Mouse (Mus musculus) heart, adult 2 months (tissue): ENCODE measurements around the gene Cxcr5. TPM values are rescaled to one million over a fixed set of nuclear protein-coding genes. Genes with fewer than 3 reads are reported as not detected.
A peak's percentile ranks its signal among the peaks of the same experiment; 100 is the strongest.
"Not testable (repeated sequence)": the region's sequence is repeated elsewhere in the genome, so short reads cannot be mapped to it uniquely, and the experiment has no call there.

Experiments
- DNase-seq, 2 experiments: peaks; one replicate each; pipeline ENCODE4 v3.0.0; 2021
- H3K27ac ChIP-seq: fragments of 200-600 bp; 2 replicates; pipeline ENCODE4 v1.8.1; 2022
- H3K27me3 ChIP-seq: fragments of 200-500 bp; 2 replicates; pipeline ENCODE4 v1.6.1; 2012; ENCODE audit warnings: mild to moderate bottlenecking, low read length, inconsistent platforms, mixed read lengths; ENCODE audit not compliant: control insufficient read depth, insufficient read depth
- H3K36me3 ChIP-seq: fragments of 200-500 bp; 2 replicates; pipeline ENCODE4 v1.6.1; 2012; ENCODE audit warnings: low read length, inconsistent platforms; ENCODE audit not compliant: control insufficient read depth, insufficient read depth
- H3K4me1 ChIP-seq: fragments of 200-500 bp; 2 replicates; pipeline ENCODE4 v1.6.1; 2011; ENCODE audit warnings: low read length; ENCODE audit not compliant: control insufficient read depth, insufficient read depth
- H3K4me3 ChIP-seq: fragments of 200-600 bp; 2 replicates; pipeline ENCODE4 v1.8.1; 2022
- H3K79me2 ChIP-seq: fragments of 200-500 bp; replicated peaks from 2 replicates; pipeline ENCODE4 v1.6.1; 2012; ENCODE audit warnings: mild to moderate bottlenecking, inconsistent platforms, low read length, moderate library complexity, mixed read lengths; ENCODE audit not compliant: control insufficient read depth, insufficient read depth
- H3K9ac ChIP-seq: fragments of 200-500 bp; 2 replicates; pipeline ENCODE4 v1.6.1; 2012; ENCODE audit warnings: low read depth, mild to moderate bottlenecking, control low read depth, inconsistent platforms, low read length, mixed read lengths
- CTCF ChIP-seq: fragments of 200-600 bp; IDR thresholded peaks from 2 replicates; pipeline ENCODE4 v1.8.1; 2022; ENCODE audit warnings: antibody characterized with exemption, mild to moderate bottlenecking, moderate library complexity
- EP300 ChIP-seq: fragments of 200-500 bp; IDR thresholded peaks from 2 replicates; pipeline ENCODE4 v1.6.1; 2011; ENCODE audit warnings: low read depth, low read length, control low read depth; ENCODE audit not compliant: insufficient read depth
- POLR2A ChIP-seq: fragments of 200-500 bp; IDR thresholded peaks from 2 replicates; pipeline ENCODE4 v1.6.1; 2011; ENCODE audit warnings: mild to moderate bottlenecking, low read depth, low read length, control low read depth; ENCODE audit not compliant: insufficient read depth
- WGBS: fragments of 180-500 bp; shearing (Covaris S2); methylation state at CpG from one replicate; pipeline ENCODE4 v1.1.7; 2018; 5-methylcytosine and 5-hydroxymethylcytosine counted together
- intact Hi-C: fragments of 180-260 bp; cut with DNase I; formaldehyde crosslinking; loops from one replicate; pipeline ENCODE4 v1.15.1; 2025
- polyA plus RNA-seq: library from polyadenylated mRNA; depleted of rRNA; stranded (reverse); fragments of >200 nt; gene quantifications from 2 replicates; pipeline ENCODE4 v1.2.3, GENCODE M21; 2012
- total RNA-seq, 2 experiments: library from RNA; stranded (reverse); gene quantifications; 2 replicates each; pipeline ENCODE4 v1.2.3; 2021

Cxcr5 gene
- total and polyA plus RNA-seq, 3 experiments, result 0.41 to 1.7 (median 0.42) TPM

DNA sequence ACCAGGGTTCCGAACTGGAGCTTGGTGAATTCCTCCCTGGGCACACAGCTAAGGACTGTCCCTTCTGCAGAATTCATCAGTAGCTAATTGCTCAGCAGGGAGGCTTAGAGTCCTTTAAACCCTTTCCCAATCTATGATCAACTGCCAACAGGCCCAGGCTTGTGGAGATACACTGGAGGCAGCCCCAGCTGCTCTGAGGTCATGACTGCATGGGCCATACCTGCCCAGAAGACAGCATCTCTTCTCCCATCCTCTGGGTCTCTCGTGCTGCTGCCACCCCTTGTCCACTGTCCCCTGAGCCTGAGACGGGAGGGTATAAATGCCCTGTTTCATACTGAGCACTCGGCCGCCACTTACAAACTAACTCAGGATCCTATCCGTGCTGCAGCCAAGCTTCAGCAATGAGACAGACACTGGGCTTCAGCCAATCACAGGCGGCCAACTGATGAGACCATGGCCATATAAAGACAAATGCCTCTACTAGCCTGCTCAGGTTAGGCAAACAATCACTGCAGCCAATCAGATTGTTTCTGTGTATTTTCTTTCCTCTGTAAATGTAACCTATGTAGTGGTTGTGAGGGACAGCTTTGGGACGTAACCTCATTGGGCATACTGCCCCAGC is 25.1 kb upstream of the Cxcr5 start:
- H3K27me3 ChIP-seq, result no peaks in the 10 kb centered on the region
- no peak overlapping the region for H3K27ac ChIP-seq
- 81% methylated on average over 8 of the region's 8 CpGs for WGBS
- DNase-seq, result no peak
- no peak overlapping the region for H3K9ac ChIP-seq
- H3K79me2 ChIP-seq, result no peaks in the 10 kb centered on the region
- no peaks in the 10 kb centered on the region for H3K36me3 ChIP-seq
- H3K4me3 ChIP-seq, result no peak overlapping the region
- no peak for TF ChIP-seq EP300
- TF ChIP-seq POLR2A, result no peak
- no peak for TF ChIP-seq CTCF
- H3K4me1 ChIP-seq, result no peaks in the 10 kb centered on the region
- intact Hi-C loops, result no loop called here

DNA sequence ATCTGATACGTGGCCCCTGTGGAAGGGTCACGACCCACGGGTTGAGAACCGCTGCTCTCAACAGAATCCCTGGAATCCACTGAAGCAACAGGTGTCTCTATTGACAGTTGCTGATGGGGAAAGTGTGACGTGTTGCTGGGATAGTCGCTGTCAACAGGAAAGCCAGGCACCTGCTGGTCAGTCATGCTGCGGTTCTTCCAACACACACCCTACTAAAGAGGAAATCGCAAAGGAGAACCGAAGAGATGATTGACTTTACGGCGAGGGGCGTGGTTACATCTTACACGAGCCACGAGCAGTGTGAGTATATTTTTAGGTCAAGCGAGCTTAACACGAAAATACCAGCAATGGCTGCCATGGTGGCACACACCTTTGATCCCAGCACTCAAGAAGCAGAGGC is 20.7 kb upstream of the Cxcr5 start:
- Histone ChIP-seq H3K4me1 (no peaks in the 10 kb centered on the region), H3K4me3 (no peak overlapping the region), H3K79me2 (no peaks in the 10 kb centered on the region), H3K27ac (no peak overlapping the region), H3K27me3 (no peaks in the 10 kb centered on the region), H3K9ac (no peak overlapping the region), H3K36me3 (no peaks in the 10 kb centered on the region)
- 73% methylated on average over 16 of the region's 16 CpGs for WGBS
- DNase-seq, result peak in 1 of 2 experiments; percentile 57
- intact Hi-C loops, result no loop called here
- TF ChIP-seq EP300, result no peak
- TF ChIP-seq POLR2A, result no peak
- TF ChIP-seq CTCF, result no peak

DNA sequence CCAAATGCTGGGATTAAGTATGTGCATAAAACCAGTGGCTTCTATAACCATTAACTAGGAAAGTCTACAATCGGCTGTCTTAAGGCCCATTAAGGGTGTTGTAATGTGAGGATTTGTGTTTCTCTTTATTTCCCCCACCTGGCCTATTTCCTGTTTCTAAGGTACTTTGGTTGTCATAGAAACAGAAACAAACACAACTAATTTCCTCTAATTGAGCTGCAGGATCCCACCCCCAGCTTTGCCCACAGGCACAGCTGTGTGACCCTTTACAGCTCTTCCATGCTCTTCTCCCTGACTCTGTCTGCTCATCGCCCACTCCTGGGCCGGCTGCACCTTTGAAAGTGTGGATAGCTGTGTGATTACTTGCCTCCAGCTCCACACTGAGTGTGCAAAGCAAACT is 19.7 kb upstream of the Cxcr5 start:
- no peaks in the 10 kb centered on the region for H3K36me3 ChIP-seq
- no peak overlapping the region for H3K9ac ChIP-seq
- 55% methylated on average over 3 of the region's 3 CpGs for WGBS
- DNase-seq, result no peak
- no peak for TF ChIP-seq EP300
- TF ChIP-seq POLR2A, result no peak
- TF ChIP-seq CTCF, result no peak
- no peaks in the 10 kb centered on the region for H3K4me1 ChIP-seq
- no peak overlapping the region for H3K4me3 ChIP-seq
- H3K27ac ChIP-seq, result no peak overlapping the region
- intact Hi-C loops, result no loop called here
- no peaks in the 10 kb centered on the region for H3K27me3 ChIP-seq
- no peaks in the 10 kb centered on the region for H3K79me2 ChIP-seq

DNA sequence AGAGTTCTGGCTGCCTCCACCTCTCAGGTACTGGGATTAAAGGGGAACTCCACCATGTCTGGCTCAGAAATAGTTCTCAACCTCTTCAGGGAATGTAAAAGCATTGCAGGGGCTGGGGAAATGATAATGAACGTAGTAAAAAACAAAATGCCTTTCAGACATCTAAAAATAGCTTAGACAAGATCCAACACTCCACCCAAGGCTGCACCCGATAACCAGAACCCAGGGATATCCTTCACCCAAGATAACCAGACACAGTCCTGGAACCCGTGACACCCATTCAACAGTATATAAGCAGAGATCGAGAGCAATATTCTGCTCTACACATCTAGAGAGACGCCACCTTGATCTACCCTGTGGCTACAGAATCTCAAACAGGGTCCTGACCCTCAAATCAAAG is 18.4 kb upstream of the Cxcr5 start:
- Histone ChIP-seq H3K79me2 (no peaks in the 10 kb centered on the region), H3K4me3 (no peak overlapping the region), H3K27me3 (no peaks in the 10 kb centered on the region), H3K4me1 (no peaks in the 10 kb centered on the region), H3K27ac (no peak overlapping the region), H3K36me3 (no peaks in the 10 kb centered on the region), H3K9ac (no peak overlapping the region)
- WGBS, result 68% methylated on average over 5 of the region's 5 CpGs
- TF ChIP-seq CTCF (no peak), POLR2A (no peak), EP300 (no peak)
- no peak for DNase-seq
- intact Hi-C loops, result no loop called here

DNA sequence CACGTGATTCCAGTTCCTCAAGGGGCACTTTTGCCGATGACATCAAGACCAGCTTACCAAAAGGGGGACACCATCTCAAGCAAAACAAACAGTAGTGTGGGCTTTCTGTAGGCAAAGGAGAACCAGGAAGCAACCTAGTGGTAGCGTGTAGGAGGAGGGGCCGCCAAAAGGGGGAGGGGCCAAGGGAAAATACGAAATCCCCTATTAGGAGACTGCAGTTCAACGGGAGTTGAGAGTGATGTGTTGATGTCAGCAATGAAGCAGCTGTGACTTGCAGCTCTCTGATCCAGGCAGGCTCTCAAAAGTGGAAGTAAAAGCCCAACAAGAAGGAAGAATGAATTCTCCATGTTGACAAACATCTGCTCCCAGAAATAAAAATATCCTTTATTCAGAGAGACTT is 17.7 kb upstream of the Cxcr5 start:
- Histone ChIP-seq H3K27ac (no peak overlapping the region), H3K4me3 (no peak overlapping the region), H3K79me2 (no peaks in the 10 kb centered on the region), H3K36me3 (no peaks in the 10 kb centered on the region), H3K27me3 (no peaks in the 10 kb centered on the region), H3K4me1 (no peaks in the 10 kb centered on the region), H3K9ac (no peak overlapping the region)
- WGBS, result 14% methylated on average over 6 of the region's 6 CpGs
- DNase-seq, result peak; percentile 51 to 66
- TF ChIP-seq POLR2A (no peak), EP300 (no peak), CTCF (no peak)
- intact Hi-C loops, result no loop called here

DNA sequence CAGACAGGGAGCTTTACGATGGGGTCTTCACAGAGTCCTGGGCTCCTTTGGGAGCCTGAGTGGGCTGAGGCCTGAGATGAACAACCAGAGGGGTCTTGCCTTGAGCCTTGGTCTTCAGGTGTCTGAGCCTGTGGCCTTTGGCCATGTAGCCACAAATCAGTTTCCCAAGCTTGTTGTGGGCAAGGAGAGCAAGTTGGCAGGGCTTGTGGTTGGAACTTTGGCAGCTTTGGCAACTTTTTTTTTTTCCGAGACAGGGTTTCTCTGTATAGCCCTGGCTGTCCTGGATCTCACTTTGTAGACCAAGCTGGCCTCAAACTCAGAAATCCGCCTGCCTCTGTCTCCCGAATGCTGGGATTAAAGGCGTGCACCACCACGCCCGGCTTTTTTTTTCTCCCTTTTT is 14.4 kb upstream of the Cxcr5 start:
- H3K27ac ChIP-seq, H3K36me3 ChIP-seq, H3K79me2 ChIP-seq, DNase-seq, H3K27me3 ChIP-seq, H3K4me3 ChIP-seq, H3K4me1 ChIP-seq, H3K9ac ChIP-seq, intact Hi-C loops: not testable (repeated sequence)
- 89% methylated on average over 7 of the region's 7 CpGs for WGBS
